Mouse (Mus musculus) kidney, embryonic 16.5 days (tissue): ENCODE results near the gene Nrxn3. TPM values are rescaled to one million over a fixed set of nuclear protein-coding genes. Genes with fewer than 3 reads are reported as not detected.

Experiments
- ATAC-seq: fragments of 200-750 bp; cut with Nextera tagmentation; 2 replicates; pipeline ENCODE4 v1.8.0; 2017; ENCODE audit warnings: moderate TSS enrichment; ENCODE audit not compliant: low FRiP score, low TSS enrichment
- H3K27ac ChIP-seq: fragments of 300-500 bp; sonication (generic); 2 replicates; pipeline ENCODE4 v1.5.1; 2014; ENCODE audit warnings: low read length
- H3K27me3 ChIP-seq: fragments of 300-500 bp; sonication (generic); 2 replicates; pipeline ENCODE4 v1.6.1; 2014; ENCODE audit warnings: low read length, control low read depth, mixed read lengths; ENCODE audit not compliant: insufficient read depth
- H3K36me3 ChIP-seq: fragments of 300-500 bp; sonication (generic); 2 replicates; pipeline ENCODE4 v1.6.1; 2014; ENCODE audit warnings: low read length, control low read depth, mixed read lengths; ENCODE audit not compliant: insufficient read depth
- H3K4me1 ChIP-seq: fragments of 300-500 bp; sonication (generic); 2 replicates; pipeline ENCODE4 v1.6.1; 2014; ENCODE audit warnings: low read length, control low read depth, mixed read lengths; ENCODE audit not compliant: insufficient read depth
- H3K4me2 ChIP-seq: fragments of 300-500 bp; sonication (generic); replicated peaks from 2 replicates; pipeline ENCODE4 v1.6.1; 2014; ENCODE audit warnings: low read depth, low read length
- H3K4me3 ChIP-seq: fragments of 300-500 bp; sonication (generic); 2 replicates; pipeline ENCODE4 v1.5.1; 2014; ENCODE audit warnings: mild to moderate bottlenecking, low read length
- H3K9ac ChIP-seq: fragments of 300-500 bp; sonication (generic); replicated peaks from 2 replicates; pipeline ENCODE4 v1.6.1; 2014; ENCODE audit warnings: low read length
- H3K9me3 ChIP-seq: fragments of 300-500 bp; sonication (generic); 2 replicates; pipeline ENCODE4 v1.6.1; 2016; ENCODE audit warnings: low read length, control low read depth
- WGBS: fragments of 180-500 bp; shearing (Covaris S2); extraction: QIAGEN DNeasy Blood & Tissue Kit; methylation state at CpG from one replicate; pipeline ENCODE4 v1.1.7; 2014; 5-methylcytosine and 5-hydroxymethylcytosine counted together
- polyA plus RNA-seq: library from polyadenylated mRNA; unstranded; fragments of >200 nt; fragmentation: Nextera tagmentation; extraction: Ambion mirVana; gene quantifications from 2 replicates; pipeline ENCODE4 v1.2.1, GENCODE M21; 2015

Gene Nrxn3
- polyA plus RNA-seq, 1 experiment from 2014 or later: 5.1 TPM

GRCm38 (mm10) chr12:90183021-90183420, 1460.3 kb downstream of the Nrxn3 start:
- no peaks in the 10 kb centered on the region for H3K27me3 ChIP-seq
- no peak overlapping the region for H3K27ac ChIP-seq
- no peak for ATAC-seq
- 84% methylated on average over 2 of the region's 2 CpGs for WGBS
- no peak overlapping the region for H3K9ac ChIP-seq
- no peak overlapping the region for H3K4me3 ChIP-seq
- no peaks in the 10 kb centered on the region for H3K4me1 ChIP-seq
- H3K4me2 ChIP-seq: no peak overlapping the region
- no peaks in the 10 kb centered on the region for H3K9me3 ChIP-seq
- H3K36me3 ChIP-seq: no peaks in the 10 kb centered on the region

GRCm38 (mm10) chr12:90196161-90196560, 1473.5 kb downstream of the Nrxn3 start:
- Histone ChIP-seq H3K9me3 (no peaks in the 10 kb centered on the region), H3K27ac (no peak overlapping the region), H3K27me3 (no peaks in the 10 kb centered on the region), H3K4me1 (no peaks in the 10 kb centered on the region), H3K36me3 (no peaks in the 10 kb centered on the region), H3K4me3 (no peak overlapping the region), H3K9ac (no peak overlapping the region), H3K4me2 (no peak overlapping the region)
- ATAC-seq: no peak

GRCm38 (mm10) chr12:90197994-90198393, 1475.3 kb downstream of the Nrxn3 start:
- Histone ChIP-seq H3K4me2 (no peak overlapping the region), H3K4me3 (no peak overlapping the region), H3K27ac (no peak overlapping the region), H3K27me3 (no peaks in the 10 kb centered on the region), H3K9ac (no peak overlapping the region), H3K36me3 (no peaks in the 10 kb centered on the region), H3K4me1 (no peaks in the 10 kb centered on the region), H3K9me3 (no peaks in the 10 kb centered on the region)
- 90% methylated on average over 3 of the region's 3 CpGs for WGBS
- ATAC-seq: no peak

- H3K9me3 ChIP-seq: no peaks in the 10 kb centered on the region
- no peak for ATAC-seq
- no peaks in the 10 kb centered on the region for H3K27me3 ChIP-seq
- no peaks in the 10 kb centered on the region for H3K36me3 ChIP-seq
- H3K27ac ChIP-seq: no peak overlapping the region
- no peak overlapping the region for H3K4me2 ChIP-seq
- H3K9ac ChIP-seq: no peak overlapping the region
- 0 out of 2 replicates have a peak, but pooled peaks cover 3% of the 10 kb centered on the region for H3K4me1 ChIP-seq
- H3K4me3 ChIP-seq: no peak overlapping the region
- WGBS: 94% methylated on average over 1 of the region's 1 CpGs
Observed at GRCm38 (mm10) chr12:90202501-90202900, 1479.8 kb downstream of the Nrxn3 start.

- 0 out of 2 replicates have a peak, but pooled peaks cover 1% of the 10 kb centered on the region for H3K4me1 ChIP-seq
- no peak overlapping the region for H3K4me3 ChIP-seq
- no peaks in the 10 kb centered on the region for H3K27me3 ChIP-seq
- H3K9me3 ChIP-seq: no peaks in the 10 kb centered on the region
- H3K27ac ChIP-seq: no peak overlapping the region
- H3K4me2 ChIP-seq: no peak overlapping the region
- 38% methylated on average over 2 of the region's 2 CpGs for WGBS
- ATAC-seq: no peak
- H3K36me3 ChIP-seq: no peaks in the 10 kb centered on the region
- no peak overlapping the region for H3K9ac ChIP-seq
Observed at GRCm38 (mm10) chr12:90211410-90211809, 1488.7 kb downstream of the Nrxn3 start.

- Histone ChIP-seq H3K36me3 (no peaks in the 10 kb centered on the region), H3K27ac (no peak overlapping the region), H3K9ac (no peak overlapping the region), H3K9me3 (no peaks in the 10 kb centered on the region), H3K4me2 (no peak overlapping the region), H3K4me3 (no peak overlapping the region), H3K4me1 (no peaks in the 10 kb centered on the region), H3K27me3 (no peaks in the 10 kb centered on the region)
- no peak for ATAC-seq
- 87% methylated on average over 6 of the region's 6 CpGs for WGBS
Observed at GRCm38 (mm10) chr12:90217060-90217459, 1494.4 kb downstream of the Nrxn3 start.

- H3K27ac ChIP-seq: no peak overlapping the region
- H3K36me3 ChIP-seq: no peaks in the 10 kb centered on the region
- H3K4me1 ChIP-seq: peaks cover 6% of the 10 kb centered on the region; the same call in 1 of the 2 replicates
- H3K27me3 ChIP-seq: no peaks in the 10 kb centered on the region
- no peaks in the 10 kb centered on the region for H3K9me3 ChIP-seq
- H3K9ac ChIP-seq: no peak overlapping the region
- no peak overlapping the region for H3K4me2 ChIP-seq
- peak; percentile 39; the same call in 1 of the 2 replicates for ATAC-seq
- 19% methylated on average over 2 of the region's 2 CpGs for WGBS
- H3K4me3 ChIP-seq: no peak overlapping the region
Observed at GRCm38 (mm10) chr12:90229062-90229461, 1506.4 kb downstream of the Nrxn3 start.

GRCm38 (mm10) chr12:90236093-90236492, 1513.4 kb downstream of the Nrxn3 start:
- ATAC-seq: no peak
- Histone ChIP-seq H3K27me3 (no peaks in the 10 kb centered on the region), H3K4me2 (no peak overlapping the region), H3K36me3 (no peaks in the 10 kb centered on the region), H3K4me3 (no peak overlapping the region), H3K27ac (no peak overlapping the region), H3K9me3 (no peaks in the 10 kb centered on the region), H3K9ac (no peak overlapping the region), H3K4me1 (no peaks in the 10 kb centered on the region)
- WGBS: 12% methylated on average over 5 of the region's 5 CpGs

- no peak overlapping the region for H3K27ac ChIP-seq
- no peaks in the 10 kb centered on the region for H3K36me3 ChIP-seq
- ATAC-seq: peak; percentile 61; the same call in 1 of the 2 replicates
- no peaks in the 10 kb centered on the region for H3K4me1 ChIP-seq
- H3K4me3 ChIP-seq: no peak overlapping the region
- H3K4me2 ChIP-seq: no peak overlapping the region
- no peaks in the 10 kb centered on the region for H3K9me3 ChIP-seq
- no peak overlapping the region for H3K9ac ChIP-seq
- 23% methylated on average over 4 of the region's 4 CpGs for WGBS
- no peaks in the 10 kb centered on the region for H3K27me3 ChIP-seq
Observed at GRCm38 (mm10) chr12:90260301-90260700, 1537.6 kb downstream of the Nrxn3 start.

GRCm38 (mm10) chr12:90268111-90268510, 1545.4 kb downstream of the Nrxn3 start:
- H3K9ac ChIP-seq: no peak overlapping the region
- H3K4me1 ChIP-seq: no peaks in the 10 kb centered on the region
- H3K27ac ChIP-seq: no peak overlapping the region
- H3K27me3 ChIP-seq: peaks cover 3% of the 10 kb centered on the region; the same call in 1 of the 2 replicates
- no peak overlapping the region for H3K4me3 ChIP-seq
- ATAC-seq: no peak
- no peak overlapping the region for H3K4me2 ChIP-seq
- H3K9me3 ChIP-seq: no peaks in the 10 kb centered on the region
- 86% methylated on average over 2 of the region's 2 CpGs for WGBS
- H3K36me3 ChIP-seq: no peaks in the 10 kb centered on the region
